Comparison of ENCODE assay signal across 8 mouse cellular contexts in genomic region chr12:69363899-69364762, GRCm38 (mm10). TPM values are rescaled to one million over a fixed set of nuclear protein-coding genes. Genes with fewer than 3 reads are reported as not detected.
DNase-seq lines count a peak whose midpoint lies in the region; ATAC-seq and TF ChIP-seq lines count a peak whose summit lies in the region.

No protein-coding gene starts in this region.

- 0 out of 2 replicates have a peak, but pooled peaks have one; percentile 6 for ATAC-seq in forebrain, embryonic 14.5 days
- ATAC-seq in lung, embryonic 15.5 days (ENCODE audit: borderline replicate concordance, extremely low read depth, low FRiP score, low TSS enrichment): peak; percentile 62
- no peak for ATAC-seq in neural tube, embryonic 15.5 days (ENCODE audit: low FRiP score)

- no peak for DNase-seq in ES-E14 (ENCODE audit: low read depth, low spot score)
- peak; percentile 70 for DNase-seq in cerebellum, adult 11 months
- peak; percentile 61 for DNase-seq in forebrain, embryonic 14.5 days (ENCODE audit: low spot score)
- DNase-seq in heart, postnatal 25 days (ENCODE audit: low spot score): peak; percentile 73
- peak; percentile 25 to 74 for DNase-seq in layer of hippocampus, adult 18-20 months (ENCODE audit: low spot score in 2 of 2)
- DNase-seq in testis, postnatal 14 days (ENCODE audit: low spot score): peak; percentile 74

- peak overlapping the region; percentile 95 for H3K27ac ChIP-seq in ES-E14 (ENCODE audit: insufficient read depth, low read depth, low read length, poor library complexity, severe bottlenecking)
- no peak overlapping the region for H3K27ac ChIP-seq in forebrain, embryonic 14.5 days (ENCODE audit: low read depth, low read length)
- H3K27ac ChIP-seq in lung, embryonic 15.5 days: peak overlapping the region; percentile 65
- H3K27ac ChIP-seq in neural tube, embryonic 15.5 days (replicated peaks): peak overlapping the region; percentile 65; the same call in 1 of the 2 replicates

- H3K4me1 ChIP-seq in ES-E14 (ENCODE audit: control insufficient read depth in 2 of 2, insufficient read depth in 2 of 2, low read length in 2 of 2, poor library complexity in 1 of 2): peaks cover 0 to 2% of the 10 kb centered on the region in 2 experiments; a peak in 1 of 4 replicates
- H3K4me1 ChIP-seq in forebrain, embryonic 14.5 days (ENCODE audit: control insufficient read depth, insufficient read depth, low read length): 0 out of 2 replicates have a peak, but pooled peaks cover 3% of the 10 kb centered on the region
- H3K4me1 ChIP-seq in lung, embryonic 15.5 days: peaks cover 19% of the 10 kb centered on the region
- H3K4me1 ChIP-seq in neural tube, embryonic 15.5 days: peaks cover 20% of the 10 kb centered on the region

- peak overlapping the region; percentile 92 for H3K9ac ChIP-seq in ES-E14 (ENCODE audit: insufficient read depth, low read depth, low read length, poor library complexity, severe bottlenecking)
- H3K9ac ChIP-seq in forebrain, embryonic 14.5 days (ENCODE audit: low read length): peak overlapping the region; percentile 42
- H3K9ac ChIP-seq in lung, embryonic 15.5 days: peak overlapping the region; percentile 53
- H3K9ac ChIP-seq in neural tube, embryonic 15.5 days (replicated peaks): peak overlapping the region; percentile 31

- no peaks in the 10 kb centered on the region for H3K27me3 ChIP-seq in forebrain, embryonic 14.5 days (replicated peaks; ENCODE audit: control insufficient read depth, insufficient read depth, low read length)
- no peaks in the 10 kb centered on the region for H3K27me3 ChIP-seq in lung, embryonic 15.5 days
- H3K27me3 ChIP-seq in neural tube, embryonic 15.5 days (replicated peaks): no peaks in the 10 kb centered on the region

- in situ Hi-C loops in ES-E14 (cut with MboI; ENCODE audit: low sequenced_read_pairs in 2 of 2, unreplicated experiment in 2 of 2): no loop called here

- H3K4me3 ChIP-seq in ES-E14 (ENCODE audit: insufficient read depth in 1 of 2, low read depth in 1 of 2, low read length in 2 of 2, poor library complexity in 1 of 2, severe bottlenecking in 1 of 2): peak overlapping the region; percentile 73 to 75
- H3K4me3 ChIP-seq in forebrain, embryonic 14.5 days (ENCODE audit: low read depth, low read length): peak overlapping the region; percentile 33
- peak overlapping the region; percentile 50 for H3K4me3 ChIP-seq in lung, embryonic 15.5 days
- H3K4me3 ChIP-seq in neural tube, embryonic 15.5 days (replicated peaks): peak overlapping the region; percentile 47

- H3K36me3 ChIP-seq in ES-E14 (ENCODE audit: control insufficient read depth, insufficient read depth, low read length, poor library complexity, severe bottlenecking): no peaks in the 10 kb centered on the region
- H3K36me3 ChIP-seq in forebrain, embryonic 14.5 days (ENCODE audit: control insufficient read depth, insufficient read depth, low read length): no peaks in the 10 kb centered on the region
- H3K36me3 ChIP-seq in lung, embryonic 15.5 days: no peaks in the 10 kb centered on the region
- no peaks in the 10 kb centered on the region for H3K36me3 ChIP-seq in neural tube, embryonic 15.5 days

- peak overlapping the region; percentile 55 for H3K4me2 ChIP-seq in forebrain, embryonic 14.5 days (ENCODE audit: low read length)
- peak overlapping the region; percentile 60 for H3K4me2 ChIP-seq in lung, embryonic 15.5 days
- H3K4me2 ChIP-seq in neural tube, embryonic 15.5 days: peak overlapping the region; percentile 82

- WGBS in forebrain, embryonic 14.5 days: 4% methylated on average over 32 of the region's 32 CpGs
- WGBS in lung, embryonic 15.5 days: 3% methylated on average over 32 of the region's 32 CpGs
- WGBS in neural tube, embryonic 15.5 days: 5% methylated on average over 32 of the region's 32 CpGs

- no peaks in the 10 kb centered on the region for H3K9me3 ChIP-seq in ES-E14 (ENCODE audit: control insufficient read depth, insufficient read depth, low read depth, low read length)
- no peaks in the 10 kb centered on the region for H3K9me3 ChIP-seq in forebrain, embryonic 14.5 days (replicated peaks; ENCODE audit: control insufficient read depth, low read length)
- H3K9me3 ChIP-seq in lung, embryonic 15.5 days: no peaks in the 10 kb centered on the region
- H3K9me3 ChIP-seq in neural tube, embryonic 15.5 days (replicated peaks): no peaks in the 10 kb centered on the region

- intact Hi-C loops in heart, postnatal 25 days (cut with DNase I): loop anchor here (2.0 to 10.0 kb wide), 3 partner anchors 209 to 1091 kb away; partner anchors contain the start of genes Sos2 and Tmx1

TF ChIP-seq in ES-E14, 5 proteins besides CTCF, POLR2A, EP300 and RAD21:
- no peak for TF ChIP-seq HCFC1 (IDR thresholded peaks at IDR 0.05; ENCODE audit: borderline replicate concordance, insufficient read depth, low read length)
- TF ChIP-seq ZNF384 (IDR thresholded peaks at IDR 0.05; ENCODE audit: low read depth, low read length): no peak
- TF ChIP-seq CHD2 (IDR thresholded peaks at IDR 0.05; ENCODE audit: low read depth, low read length): no peak
- TF ChIP-seq MAFK (IDR thresholded peaks at IDR 0.05; ENCODE audit: insufficient read depth, low read depth, low read length): no peak
- TF ChIP-seq ZC3H11A (IDR thresholded peaks at IDR 0.05; ENCODE audit: borderline replicate concordance, low read depth, low read length): no peak

RNA-seq across cellular contexts. Expression of gene Nemf, which starts 7.2 kb away (rescaled TPM):
- 46.9 and 47.9 TPM in 2 replicates for total RNA-seq in ES-E14 (2012; rRNA removed)
- polyA plus RNA-seq in forebrain, embryonic 14.5 days (2014; fragmentation: Nextera tagmentation; extraction: Ambion mirVana): 67.4 and 80.0 TPM in 2 replicates
- 10 to 100 TPM; 24.0 to 24.4 TPM for total RNA-seq in heart, postnatal 25 days (2021)
- total RNA-seq in layer of hippocampus, adult 18-20 months (2021): 10 to 100 TPM; 43.5 to 54.5 TPM
- 76.9 and 84.2 TPM in 2 replicates for polyA plus RNA-seq in lung, embryonic 15.5 days (2015; fragmentation: Nextera tagmentation; extraction: Ambion mirVana)
- polyA plus RNA-seq in neural tube, embryonic 15.5 days (2015; fragmentation: Nextera tagmentation; extraction: Ambion mirVana): 89.8 and 91.1 TPM in 2 replicates

RNA-seq across cellular contexts. Expression of gene Arf6, which starts 7.8 kb away (rescaled TPM):
- 74.7 and 89.3 TPM in 2 replicates for total RNA-seq in ES-E14 (2012; rRNA removed)
- polyA plus RNA-seq in forebrain, embryonic 14.5 days (2014; fragmentation: Nextera tagmentation; extraction: Ambion mirVana): 33.8 and 34.5 TPM in 2 replicates
- total RNA-seq in heart, postnatal 25 days (2021): 10 to 100 TPM; 40.5 to 43.7 TPM
- 10 to 100 TPM; 47.2 to 49.9 TPM for total RNA-seq in layer of hippocampus, adult 18-20 months (2021)
- 50.6 and 54.5 TPM in 2 replicates for polyA plus RNA-seq in lung, embryonic 15.5 days (2015; fragmentation: Nextera tagmentation; extraction: Ambion mirVana)
- polyA plus RNA-seq in neural tube, embryonic 15.5 days (2015; fragmentation: Nextera tagmentation; extraction: Ambion mirVana): 28.3 and 33.5 TPM in 2 replicates

RNA-seq across cellular contexts. Expression of gene Gm9887, which starts 8.1 kb away (rescaled TPM):
- 1.4 and 2.6 TPM in 2 replicates for total RNA-seq in ES-E14 (2012; rRNA removed)
- 0.83 and 1.3 TPM in 2 replicates for polyA plus RNA-seq in forebrain, embryonic 14.5 days (2014; fragmentation: Nextera tagmentation; extraction: Ambion mirVana)
- total RNA-seq in heart, postnatal 25 days (2021): under 1 TPM; 0.60 to 0.61 TPM
- total RNA-seq in layer of hippocampus, adult 18-20 months (2021): not detected
- 1.8 and 1.9 TPM in 2 replicates for polyA plus RNA-seq in lung, embryonic 15.5 days (2015; fragmentation: Nextera tagmentation; extraction: Ambion mirVana)
- polyA plus RNA-seq in neural tube, embryonic 15.5 days (2015; fragmentation: Nextera tagmentation; extraction: Ambion mirVana): 0.82 and 0.87 TPM in 2 replicates

Comparison
In these comparisons a context has a peak if more than half of its experiments do, and no peak if none do; other contexts are left out.
1. H3K9ac ChIP-seq: peak in every context shown above with its lines; median percentile 92 in ES-E14; 53 in lung, embryonic 15.5 days; 42 in forebrain, embryonic 14.5 days; 31 in neural tube, embryonic 15.5 days.